Mouse (Mus musculus) spleen, postnatal 10 days (tissue): ENCODE data around the gene Cabp4.
"Not testable (repeated sequence)": the region's sequence is repeated elsewhere in the genome, so short reads cannot be mapped to it uniquely, and the experiment has no call there.

Source experiments
- DNase-seq, 2 experiments: peaks; one replicate each; pipeline ENCODE4 v3.0.0; 2021 to 2022; ENCODE audit warnings: low spot score in 2 of 2

Gene Cabp4

GRCm38 (mm10) chr19:4147022-4147405 is 3.2 kb upstream of the Cabp4 start:
- no peak for DNase-seq

GRCm38 (mm10) chr19:4146366-4147021 is 2.7 kb upstream of the Cabp4 start:
- no peak for DNase-seq

GRCm38 (mm10) chr19:4145936-4146335 is 2.1 kb upstream of the Cabp4 start:
- no peak for DNase-seq

GRCm38 (mm10) chr19:4144550-4145498 is 991 bp upstream of the Cabp4 start:
- DNase-seq: peak in 1 of 2 experiments; percentile 60

GRCm38 (mm10) chr19:4142416-4143173 is 1.2 kb downstream of the Cabp4 start:
- DNase-seq: no peak

- no peak for DNase-seq
Observed at GRCm38 (mm10) chr19:4140147-4140546, 3.7 kb downstream of the Cabp4 start.

GRCm38 (mm10) chr19:4139446-4139845 is 4.4 kb downstream of the Cabp4 start, which contains the start of gene Gpr152:
Gpr152 (plus strand) TSS chr19:4139787.
- DNase-seq: no peak

GRCm38 (mm10) chr19:4137913-4138312 is 5.9 kb downstream of the Cabp4 start:
- no peak for DNase-seq

GRCm38 (mm10) chr19:4136463-4136862 is 7.4 kb downstream of the Cabp4 start:
- DNase-seq: peak in 1 of 2 experiments; percentile 53

GRCm38 (mm10) chr19:4135963-4136345 is 7.9 kb downstream of the Cabp4 start:
- DNase-seq: not testable (repeated sequence)

GRCm38 (mm10) chr19:4135229-4135962 is 8.4 kb downstream of the Cabp4 start:
- DNase-seq: not testable (repeated sequence)

- no peak for DNase-seq
Observed at GRCm38 (mm10) chr19:4134354-4134753, 9.5 kb downstream of the Cabp4 start.

GRCm38 (mm10) chr19:4131768-4132167 is 12.1 kb downstream of the Cabp4 start:
- DNase-seq: peak in 1 of 2 experiments; percentile 53

GRCm38 (mm10) chr19:4131075-4131474 is 12.8 kb downstream of the Cabp4 start:
- peak; percentile 45 to 61 for DNase-seq

- DNase-seq: no peak
Observed at GRCm38 (mm10) chr19:4130106-4130505, 13.7 kb downstream of the Cabp4 start.

- DNase-seq: no peak
Observed at GRCm38 (mm10) chr19:4129462-4129861, 14.4 kb downstream of the Cabp4 start.

- peak; percentile 53 to 72 for DNase-seq
Observed at GRCm38 (mm10) chr19:4126759-4127495, 16.9 kb downstream of the Cabp4 start.

- peak; percentile 97 to 100 for DNase-seq
Observed at GRCm38 (mm10) chr19:4125741-4126696, 17.8 kb downstream of the Cabp4 start, which contains the start of gene Aip. Aip (minus strand) TSS chr19:4125858.

- peak in 1 of 2 experiments; percentile 48 for DNase-seq
Observed at GRCm38 (mm10) chr19:4125268-4125667, 18.6 kb downstream of the Cabp4 start.
